Comparison of ENCODE assay signal across 8 mouse cellular contexts in the genomic region with DNA sequence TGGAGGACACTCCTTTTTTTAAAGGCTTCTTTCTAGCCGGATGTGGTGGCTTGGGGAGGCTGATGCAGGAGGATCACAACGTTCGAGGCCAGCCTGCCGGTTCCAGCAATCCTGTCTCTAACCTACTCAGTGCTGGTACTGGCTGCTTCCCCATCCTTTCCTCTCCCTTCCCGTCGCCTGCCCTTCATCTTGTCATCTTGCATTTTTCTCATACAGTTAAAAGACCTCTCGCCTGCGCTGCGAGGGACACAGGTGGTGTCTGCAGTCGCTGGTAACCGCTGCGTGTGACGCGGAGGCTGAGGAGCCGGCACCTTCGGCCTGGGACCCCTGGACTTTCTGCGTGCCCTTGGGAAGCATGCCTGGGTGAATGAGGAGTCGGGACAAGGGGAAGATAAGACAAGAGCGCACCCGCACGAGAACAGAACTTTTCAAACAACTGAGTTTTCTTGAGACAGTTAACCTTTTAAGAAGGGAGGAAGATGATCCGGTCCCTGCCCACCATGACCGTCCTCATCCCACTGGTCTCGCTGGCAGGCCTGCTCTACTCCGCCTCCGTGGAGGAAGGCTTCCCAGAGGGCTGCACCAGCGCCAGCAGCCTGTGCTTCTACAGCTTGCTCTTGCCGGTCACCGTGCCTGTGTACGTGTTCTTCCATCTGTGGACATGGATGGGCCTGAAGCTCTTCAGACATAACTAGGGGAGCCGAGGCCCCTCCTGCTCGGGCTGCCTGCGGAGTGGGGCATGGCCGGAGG. TPM values are rescaled to one million over a fixed set of nuclear protein-coding genes. Genes with fewer than 3 reads are reported as not detected.
DNase-seq lines count a peak whose midpoint lies in the region; ATAC-seq and TF ChIP-seq lines count a peak whose summit lies in the region.

No protein-coding gene starts in this region.

- H3K27me3 ChIP-seq in embryonic facial prominence, embryonic 14.5 days (replicated peaks; ENCODE audit: control insufficient read depth, insufficient read depth, low read length): no peaks in the 10 kb centered on the region
- H3K27me3 ChIP-seq in limb, embryonic 13.5 days: peaks cover 9% of the 10 kb centered on the region
- H3K27me3 ChIP-seq in stomach, embryonic 14.5 days (ENCODE audit: control insufficient read depth, insufficient read depth, low read length): no peaks in the 10 kb centered on the region

- 84% methylated on average over 34 of the region's 34 CpGs for WGBS in bone marrow, adult 2 months
- WGBS in embryonic facial prominence, embryonic 14.5 days: 71% methylated on average over 34 of the region's 34 CpGs
- 65% methylated on average over 34 of the region's 34 CpGs for WGBS in limb, embryonic 13.5 days
- WGBS in stomach, embryonic 14.5 days: 61% methylated on average over 34 of the region's 34 CpGs

- no peak for TF ChIP-seq POLR2A in bone marrow, adult 2 months (IDR thresholded peaks at IDR 0.05; ENCODE audit: borderline replicate concordance, control insufficient read depth, low read depth, low read length)

- peaks cover 11% of the 10 kb centered on the region; the same call in 1 of the 2 replicates for H3K36me3 ChIP-seq in embryonic facial prominence, embryonic 14.5 days (ENCODE audit: control insufficient read depth, insufficient read depth, low read length)
- peaks cover 11% of the 10 kb centered on the region for H3K36me3 ChIP-seq in limb, embryonic 13.5 days
- H3K36me3 ChIP-seq in stomach, embryonic 14.5 days (ENCODE audit: control insufficient read depth, insufficient read depth, low read length): no peaks in the 10 kb centered on the region; the same call in 1 of the 2 replicates

- no peak for TF ChIP-seq CTCF in bone marrow, adult 2 months (IDR thresholded peaks at IDR 0.05; ENCODE audit: control insufficient read depth, insufficient read depth, low read length)

- peak overlapping the region; percentile 76 for H3K4me2 ChIP-seq in embryonic facial prominence, embryonic 14.5 days (ENCODE audit: low read depth, low read length)
- peak overlapping the region; percentile 76 for H3K4me2 ChIP-seq in limb, embryonic 13.5 days (replicated peaks)
- H3K4me2 ChIP-seq in stomach, embryonic 14.5 days (replicated peaks; ENCODE audit: low read depth, low read length): peak overlapping the region; percentile 51

- no peaks in the 10 kb centered on the region for H3K9me3 ChIP-seq in embryonic facial prominence, embryonic 14.5 days (ENCODE audit: control insufficient read depth, low read length)
- H3K9me3 ChIP-seq in limb, embryonic 13.5 days: no peaks in the 10 kb centered on the region
- no peaks in the 10 kb centered on the region for H3K9me3 ChIP-seq in stomach, embryonic 14.5 days (ENCODE audit: control insufficient read depth, low read depth, low read length)

- H3K4me3 ChIP-seq in bone marrow, adult 2 months (replicated peaks; ENCODE audit: control insufficient read depth, low read depth, low read length): peak overlapping the region; percentile 27
- peak overlapping the region; percentile 67 for H3K4me3 ChIP-seq in embryonic facial prominence, embryonic 14.5 days (ENCODE audit: low read depth, low read length)
- H3K4me3 ChIP-seq in limb, embryonic 13.5 days: peak overlapping the region; percentile 65
- peak overlapping the region; percentile 53 for H3K4me3 ChIP-seq in stomach, embryonic 14.5 days (ENCODE audit: low read depth, low read length)

- H3K9ac ChIP-seq in embryonic facial prominence, embryonic 14.5 days (ENCODE audit: low read depth, low read length): peak overlapping the region; percentile 88
- peak overlapping the region; percentile 88 for H3K9ac ChIP-seq in limb, embryonic 13.5 days
- peak overlapping the region; percentile 64 for H3K9ac ChIP-seq in stomach, embryonic 14.5 days (replicated peaks; ENCODE audit: low read depth, low read length)

- no peak overlapping the region for H3K27ac ChIP-seq in bone marrow, adult 2 months (ENCODE audit: control insufficient read depth, insufficient read depth, low read depth, low read length, poor library complexity)
- no peak overlapping the region for H3K27ac ChIP-seq in embryonic facial prominence, embryonic 14.5 days (replicated peaks; ENCODE audit: low read depth, low read length)
- no peak overlapping the region for H3K27ac ChIP-seq in limb, embryonic 13.5 days
- no peak overlapping the region for H3K27ac ChIP-seq in stomach, embryonic 14.5 days (ENCODE audit: low read length)

- ATAC-seq in embryonic facial prominence, embryonic 14.5 days (ENCODE audit: low read depth): no peak
- ATAC-seq in limb, embryonic 13.5 days (ENCODE audit: low FRiP score, low read depth): no peak
- ATAC-seq in stomach, embryonic 14.5 days (ENCODE audit: insufficient number of reproducible peaks, insufficient read depth, low FRiP score, low read depth): no peak

- H3K4me1 ChIP-seq in bone marrow, adult 2 months (ENCODE audit: control insufficient read depth, insufficient read depth, low read length): peaks cover 6% of the 10 kb centered on the region; the same call in 1 of the 2 replicates
- peaks cover 5% of the 10 kb centered on the region; the same call in 1 of the 2 replicates for H3K4me1 ChIP-seq in embryonic facial prominence, embryonic 14.5 days (ENCODE audit: control insufficient read depth, insufficient read depth, low read length)
- peaks cover 18% of the 10 kb centered on the region for H3K4me1 ChIP-seq in limb, embryonic 13.5 days
- peaks cover 6% of the 10 kb centered on the region for H3K4me1 ChIP-seq in stomach, embryonic 14.5 days (ENCODE audit: control insufficient read depth, insufficient read depth, low read length)

- DNase-seq in layer of hippocampus, adult 18-20 months (ENCODE audit: low spot score in 2 of 2): peak; percentile 7 to 19
- DNase-seq in layer of hippocampus, adult 11-12 months (ENCODE audit: low spot score): no peak
- DNase-seq in embryonic facial prominence, embryonic 14.5 days (ENCODE audit: low spot score): no peak
- DNase-seq in spleen, adult 12 weeks (ENCODE audit: low spot score): no peak
- DNase-seq in thymus, postnatal 25 days: no peak

RNA-seq across cellular contexts. Expression of a gene that starts 1.0 kb away (rescaled TPM):
- total RNA-seq in layer of hippocampus, adult 18-20 months (2021): 10 to 100 TPM; 45.4 to 48.3 TPM
- polyA plus RNA-seq in bone marrow, adult 2 months (2011; ENCODE audit: insufficient read depth, insufficient read length, low replicate concordance, missing spikeins): 10.5 and 23.3 TPM in 2 replicates
- polyA plus RNA-seq in embryonic facial prominence, embryonic 14.5 days (2014; fragmentation: Nextera tagmentation; extraction: Ambion mirVana): 69.3 and 72.6 TPM in 2 replicates
- 70.2 and 76.8 TPM in 2 replicates for polyA plus RNA-seq in limb, embryonic 13.5 days (2015; fragmentation: Nextera tagmentation; extraction: Ambion mirVana)
- polyA plus RNA-seq in stomach, embryonic 14.5 days (2014; fragmentation: Nextera tagmentation; extraction: Ambion mirVana): 92.9 and 94.3 TPM in 2 replicates

RNA-seq across cellular contexts. Expression of a gene that starts 22.2 kb away (rescaled TPM):
- total RNA-seq in layer of hippocampus, adult 18-20 months (2021): under 1 TPM; 0.41 to 0.84 TPM
- 89.7 and 103 TPM in 2 replicates for polyA plus RNA-seq in bone marrow, adult 2 months (2011; ENCODE audit: insufficient read depth, insufficient read length, low replicate concordance, missing spikeins)
- 21.1 and 36.1 TPM in 2 replicates for polyA plus RNA-seq in embryonic facial prominence, embryonic 14.5 days (2014; fragmentation: Nextera tagmentation; extraction: Ambion mirVana)
- polyA plus RNA-seq in limb, embryonic 13.5 days (2015; fragmentation: Nextera tagmentation; extraction: Ambion mirVana): 6.5 and 8.4 TPM in 2 replicates
- 10.7 and 10.8 TPM in 2 replicates for polyA plus RNA-seq in stomach, embryonic 14.5 days (2014; fragmentation: Nextera tagmentation; extraction: Ambion mirVana)

RNA-seq across cellular contexts. Expression of a gene that starts 30.2 kb away (rescaled TPM):
- total RNA-seq in layer of hippocampus, adult 18-20 months (2021): not detected
- not detected in 2 replicates for polyA plus RNA-seq in bone marrow, adult 2 months (2011; ENCODE audit: insufficient read depth, insufficient read length, low replicate concordance, missing spikeins)
- 0.22 and 0.24 TPM in 2 replicates for polyA plus RNA-seq in embryonic facial prominence, embryonic 14.5 days (2014; fragmentation: Nextera tagmentation; extraction: Ambion mirVana)
- 0.06 and 0.11 TPM in 2 replicates for polyA plus RNA-seq in limb, embryonic 13.5 days (2015; fragmentation: Nextera tagmentation; extraction: Ambion mirVana)
- polyA plus RNA-seq in stomach, embryonic 14.5 days (2014; fragmentation: Nextera tagmentation; extraction: Ambion mirVana): 1.4 and 1.7 TPM in 2 replicates

RNA-seq across cellular contexts. Expression of a gene that starts 40.7 kb away (rescaled TPM):
- total RNA-seq in layer of hippocampus, adult 18-20 months (2021): 10 to 100 TPM; 56.4 to 58.4 TPM
- 39.9 and 54.1 TPM in 2 replicates for polyA plus RNA-seq in bone marrow, adult 2 months (2011; ENCODE audit: insufficient read depth, insufficient read length, low replicate concordance, missing spikeins)
- polyA plus RNA-seq in embryonic facial prominence, embryonic 14.5 days (2014; fragmentation: Nextera tagmentation; extraction: Ambion mirVana): 182 and 196 TPM in 2 replicates
- polyA plus RNA-seq in limb, embryonic 13.5 days (2015; fragmentation: Nextera tagmentation; extraction: Ambion mirVana): 190 and 191 TPM in 2 replicates
- 180 and 190 TPM in 2 replicates for polyA plus RNA-seq in stomach, embryonic 14.5 days (2014; fragmentation: Nextera tagmentation; extraction: Ambion mirVana)

RNA-seq across cellular contexts. Expression of a gene that starts 58.7 kb away (rescaled TPM):
- total RNA-seq in layer of hippocampus, adult 18-20 months (2021): under 1 TPM in 1 of 2 experiments, not detected in 1; 0.53 TPM
- polyA plus RNA-seq in bone marrow, adult 2 months (2011; ENCODE audit: insufficient read depth, insufficient read length, low replicate concordance, missing spikeins): not detected in 2 replicates
- polyA plus RNA-seq in embryonic facial prominence, embryonic 14.5 days (2014; fragmentation: Nextera tagmentation; extraction: Ambion mirVana): 5.5 and 7.1 TPM in 2 replicates
- 2.5 and 5.2 TPM in 2 replicates for polyA plus RNA-seq in limb, embryonic 13.5 days (2015; fragmentation: Nextera tagmentation; extraction: Ambion mirVana)
- polyA plus RNA-seq in stomach, embryonic 14.5 days (2014; fragmentation: Nextera tagmentation; extraction: Ambion mirVana): 443 and 466 TPM in 2 replicates

Comparison
In these comparisons a context has a peak if more than half of its experiments do, and no peak if none do; other contexts are left out.
1. DNase-seq: peak in layer of hippocampus, adult 18-20 months (2 of 2); none in layer of hippocampus, adult 11-12 months (single experiment), embryonic facial prominence, embryonic 14.5 days (single experiment), spleen, adult 12 weeks (single experiment) and thymus, postnatal 25 days (single experiment).
2. Peak in every context shown above with its lines, with median percentiles within 50 percentile points of each other: H3K4me3 ChIP-seq, H3K4me2 ChIP-seq and H3K9ac ChIP-seq.